Mouse (Mus musculus) C2C12 (cell line): Measurements from ENCODE around the gene Pou2f2.

Experiments
- CTCF ChIP-seq: IDR thresholded peaks from one replicate; pipeline ENCODE4 v1.5.1; 2011; ENCODE audit not compliant: control insufficient read depth, insufficient read depth, insufficient read length
- MAX ChIP-seq: IDR thresholded peaks from one replicate; pipeline ENCODE4 v1.6.1; 2011; ENCODE audit warnings: mild to moderate bottlenecking, control low read depth
- MYOG ChIP-seq: IDR thresholded peaks from one replicate; pipeline ENCODE4 v1.6.1; 2011; ENCODE audit not compliant: control insufficient read depth, insufficient read length; ENCODE audit errors: extremely low read depth

GRCm38 (mm10) chr7:25166106-25166505, 13.4 kb downstream of the Pou2f2 start:
- TF ChIP-seq CTCF (no peak), MAX (no peak), MYOG (no peak)
